Mouse (Mus musculus): ENCODE results near the gene Atf7ip. TPM values are rescaled to one million over a fixed set of nuclear protein-coding genes. Genes with fewer than 3 reads are reported as not detected.

Atf7ip gene
- polyA plus RNA-seq, 1 experiment from 2014 or later = 14.6 TPM

DNA sequence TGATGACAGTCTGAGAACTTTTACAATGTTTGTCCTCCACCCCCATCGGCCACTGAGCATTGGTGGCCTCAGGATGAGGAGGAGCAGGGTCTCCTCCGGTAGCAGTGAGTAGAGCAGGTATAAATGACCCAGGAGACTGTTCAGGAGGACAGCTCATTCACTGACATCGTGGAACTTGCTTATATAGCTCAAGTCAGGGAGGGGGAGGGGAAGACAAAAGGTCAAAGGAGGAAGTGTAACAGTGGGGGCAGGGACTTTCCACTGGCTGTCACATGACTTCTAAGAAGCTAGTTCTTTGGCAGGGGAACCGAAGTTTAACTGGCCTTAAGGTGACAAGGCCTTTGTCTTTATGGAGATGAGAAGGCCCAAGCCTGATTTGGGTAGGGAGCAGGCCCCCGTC is 8.2 kb upstream of the Atf7ip start:
- no peak overlapping the region for H3K4me2 ChIP-seq
- H3K36me3 ChIP-seq (replicated peaks) = no peaks in the 10 kb centered on the region
- H3K27ac ChIP-seq (replicated peaks) = no peak overlapping the region
- 46% methylated on average over 5 of the region's 5 CpGs for WGBS (ENCODE audit: insufficient replicate concordance)
- no peak overlapping the region for H3K4me3 ChIP-seq (replicated peaks)
- H3K9ac ChIP-seq = no peak overlapping the region
- H3K27me3 ChIP-seq = no peaks in the 10 kb centered on the region
- H3K9me3 ChIP-seq (replicated peaks) = no peaks in the 10 kb centered on the region
- 0 out of 2 replicates have a peak, but pooled peaks cover 8% of the 10 kb centered on the region for H3K4me1 ChIP-seq (replicated peaks)
- no peak for ATAC-seq (ENCODE audit: insufficient read depth)

DNA sequence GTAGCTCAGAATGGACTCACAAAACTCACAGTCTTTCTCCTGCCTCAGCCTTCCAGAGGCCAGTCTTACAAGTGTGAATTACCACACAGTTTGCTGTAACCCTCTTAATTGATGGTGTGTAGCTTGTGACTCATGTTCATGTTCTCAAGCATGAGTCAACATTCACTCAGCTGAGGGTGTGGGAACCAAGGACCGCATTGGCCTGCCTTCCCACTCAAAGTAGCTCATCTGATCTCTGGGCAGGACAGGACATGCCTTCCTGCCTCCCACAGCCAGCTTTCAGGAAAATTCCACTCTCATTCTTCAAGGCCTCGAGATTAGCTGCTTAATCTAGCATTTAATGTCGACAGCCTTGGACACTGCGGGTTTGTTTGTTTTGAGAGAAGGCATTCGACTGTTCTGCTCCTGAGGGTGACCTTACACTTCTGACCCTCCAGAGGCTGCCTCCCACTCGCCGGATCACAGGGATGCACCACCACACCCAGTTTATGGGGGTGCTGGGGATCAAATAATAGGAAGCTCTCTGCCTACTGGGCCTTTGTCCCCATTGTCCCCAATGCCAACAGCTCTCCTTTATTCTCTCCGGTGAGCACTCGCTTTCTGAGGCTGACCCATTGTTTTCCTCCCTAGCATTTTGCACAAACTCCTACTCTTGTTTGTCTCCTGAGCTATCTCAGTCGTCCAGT is 6.5 kb upstream of the Atf7ip start:
- H3K4me3 ChIP-seq (replicated peaks) = no peak overlapping the region
- H3K36me3 ChIP-seq (replicated peaks) = no peaks in the 10 kb centered on the region
- 70% methylated on average over 10 of the region's 10 CpGs for WGBS (ENCODE audit: insufficient replicate concordance)
- H3K27ac ChIP-seq (replicated peaks) = no peak overlapping the region
- no peak overlapping the region for H3K4me2 ChIP-seq
- no peaks in the 10 kb centered on the region for H3K27me3 ChIP-seq
- ATAC-seq (ENCODE audit: insufficient read depth) = no peak
- 0 out of 2 replicates have a peak, but pooled peaks cover 8% of the 10 kb centered on the region for H3K4me1 ChIP-seq (replicated peaks)
- H3K9me3 ChIP-seq (replicated peaks) = no peaks in the 10 kb centered on the region
- no peak overlapping the region for H3K9ac ChIP-seq

DNA sequence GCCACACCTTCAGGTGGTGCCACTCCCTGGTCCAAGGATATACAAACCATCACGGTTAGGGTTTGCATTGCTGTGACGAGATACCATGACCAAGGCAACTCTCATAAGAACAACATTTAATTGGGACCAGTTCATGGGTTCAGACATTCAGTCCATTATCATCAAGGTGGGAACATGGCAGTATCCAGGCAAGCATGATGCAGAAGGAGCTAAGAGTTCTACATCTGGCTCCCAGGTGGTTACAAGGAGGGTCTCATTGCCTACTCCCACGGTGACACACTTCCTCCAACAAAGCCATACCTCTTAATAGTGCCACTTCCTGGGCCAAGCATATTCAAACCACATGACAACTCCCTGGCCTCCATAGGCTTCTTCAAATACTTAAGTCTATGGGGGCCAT is 2.7 kb downstream of the Atf7ip start:
- Histone ChIP-seq H3K9me3 (replicated peaks) (no peaks in the 10 kb centered on the region), H3K27me3 (no peaks in the 10 kb centered on the region), H3K4me3 (replicated peaks) (no peak overlapping the region), H3K36me3 (replicated peaks) (no peaks in the 10 kb centered on the region), H3K27ac (replicated peaks) (no peak overlapping the region), H3K4me1 (replicated peaks) (0 out of 2 replicates have a peak, but pooled peaks cover 2% of the 10 kb centered on the region), H3K4me2 (no peak overlapping the region), H3K9ac (no peak overlapping the region)
- WGBS (ENCODE audit: insufficient replicate concordance) = 73% methylated on average over 3 of the region's 3 CpGs
- no peak for ATAC-seq (ENCODE audit: insufficient read depth)

DNA sequence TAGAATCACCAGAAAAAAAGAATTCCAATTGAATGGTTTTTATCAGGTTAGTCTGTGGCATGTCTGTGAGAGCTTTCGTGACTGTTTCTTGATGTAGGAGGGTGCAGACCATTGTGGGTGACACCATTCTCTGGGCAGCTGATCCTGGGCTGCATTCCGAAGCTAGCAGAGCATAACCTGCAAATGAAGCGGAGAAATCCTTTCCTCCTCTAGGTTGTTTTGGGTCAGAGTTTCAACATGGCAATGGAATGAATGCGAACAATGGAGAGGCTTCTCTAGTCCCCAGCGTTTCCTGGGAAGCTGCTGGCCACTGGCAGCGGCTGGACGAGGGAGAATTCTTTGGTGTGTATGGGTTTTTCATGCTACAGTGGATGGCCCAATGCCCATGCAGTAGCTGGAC is 5.0 kb downstream of the Atf7ip start:
- Histone ChIP-seq H3K9me3 (replicated peaks) (peaks cover 4% of the 10 kb centered on the region), H3K4me1 (replicated peaks) (0 out of 2 replicates have a peak, but pooled peaks cover 2% of the 10 kb centered on the region), H3K4me3 (replicated peaks) (no peak overlapping the region), H3K27ac (replicated peaks) (no peak overlapping the region), H3K27me3 (no peaks in the 10 kb centered on the region), H3K9ac (no peak overlapping the region), H3K4me2 (no peak overlapping the region), H3K36me3 (replicated peaks) (no peaks in the 10 kb centered on the region)
- ATAC-seq (ENCODE audit: insufficient read depth) = no peak
- WGBS (ENCODE audit: insufficient replicate concordance) = 69% methylated on average over 7 of the region's 7 CpGs

DNA sequence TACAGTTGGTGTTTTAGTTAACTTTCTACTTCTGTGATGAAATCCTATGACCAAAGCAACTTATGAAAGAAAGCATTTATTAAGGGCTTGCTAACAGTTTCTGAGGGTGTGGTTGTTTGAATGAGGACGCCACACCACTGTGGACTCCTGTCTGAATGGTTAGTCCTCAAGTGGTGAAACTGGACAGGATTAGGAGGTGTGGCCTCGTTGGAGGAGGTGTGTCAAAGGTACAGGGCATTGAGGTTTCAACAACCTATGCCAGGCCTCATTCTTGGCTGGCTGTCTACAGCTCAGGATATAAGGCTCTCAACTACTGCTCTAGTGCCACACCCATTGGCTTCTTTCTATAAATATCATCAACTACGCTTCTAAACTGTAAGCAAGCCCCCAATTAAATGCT is 6.4 kb downstream of the Atf7ip start:
- Histone ChIP-seq H3K27ac (replicated peaks) (no peak overlapping the region), H3K4me3 (replicated peaks) (no peak overlapping the region), H3K4me1 (replicated peaks) (peaks cover 16% of the 10 kb centered on the region), H3K9ac (no peak overlapping the region), H3K36me3 (replicated peaks) (no peaks in the 10 kb centered on the region), H3K4me2 (no peak overlapping the region), H3K27me3 (no peaks in the 10 kb centered on the region), H3K9me3 (replicated peaks) (peaks cover 4% of the 10 kb centered on the region)
- ATAC-seq (ENCODE audit: insufficient read depth) = no peak
- WGBS (ENCODE audit: insufficient replicate concordance) = 67% methylated on average over 3 of the region's 3 CpGs

DNA sequence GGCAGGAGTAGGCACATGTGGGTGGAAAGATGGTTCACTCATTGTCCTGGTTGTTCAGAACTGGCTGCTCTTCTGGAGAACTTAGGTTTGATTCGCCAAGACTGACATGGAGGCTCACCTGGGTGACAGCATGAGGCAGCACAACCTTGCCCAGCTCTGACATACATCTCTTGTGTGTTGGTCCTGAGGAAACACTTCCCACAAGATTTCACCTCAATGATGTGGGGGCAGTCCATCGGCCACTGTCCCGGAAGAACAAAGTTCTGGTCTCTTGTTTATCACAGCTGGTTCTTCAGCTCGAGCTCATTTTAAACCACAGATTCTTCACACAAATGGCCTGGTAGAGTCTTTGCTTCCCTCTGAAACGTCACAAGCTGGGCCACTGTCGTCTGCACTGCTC is 10.7 kb downstream of the Atf7ip start:
- peaks cover 32% of the 10 kb centered on the region for H3K4me1 ChIP-seq (replicated peaks)
- WGBS (ENCODE audit: insufficient replicate concordance) = 69% methylated on average over 6 of the region's 6 CpGs
- peak overlapping the region; percentile 100; the same call in 1 of the 2 replicates for H3K27ac ChIP-seq (replicated peaks)
- no peak overlapping the region for H3K4me2 ChIP-seq
- H3K36me3 ChIP-seq (replicated peaks) = no peaks in the 10 kb centered on the region
- no peak for ATAC-seq (ENCODE audit: insufficient read depth)
- no peak overlapping the region for H3K4me3 ChIP-seq (replicated peaks)
- H3K9ac ChIP-seq = no peak overlapping the region
- no peaks in the 10 kb centered on the region for H3K27me3 ChIP-seq
- H3K9me3 ChIP-seq (replicated peaks) = peaks cover 4% of the 10 kb centered on the region

DNA sequence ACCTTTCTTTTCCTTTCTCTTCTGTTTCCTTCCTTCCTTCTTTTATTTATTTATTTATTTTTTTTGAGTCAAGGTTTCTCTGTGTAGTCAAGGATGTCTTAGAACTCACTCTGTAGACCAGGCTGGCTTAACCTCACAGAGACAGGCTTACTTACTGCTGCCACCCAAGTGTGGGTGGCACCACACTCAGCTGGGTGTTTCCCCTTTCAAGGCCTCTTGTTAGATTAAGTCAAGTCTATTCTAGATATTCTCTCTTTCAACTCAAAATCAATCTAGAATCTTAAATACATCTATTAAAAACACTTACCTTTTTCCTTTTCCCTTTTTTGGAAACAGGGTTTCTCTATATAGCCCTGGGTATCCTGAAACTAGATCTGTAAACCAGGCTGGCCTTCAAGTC is 11.3 kb downstream of the Atf7ip start:
- H3K9ac ChIP-seq = no peak overlapping the region
- H3K9me3 ChIP-seq (replicated peaks) = peaks cover 4% of the 10 kb centered on the region
- no peak overlapping the region for H3K4me3 ChIP-seq (replicated peaks)
- peaks cover 1% of the 10 kb centered on the region; the same call in 1 of the 2 replicates for H3K36me3 ChIP-seq (replicated peaks)
- H3K27ac ChIP-seq (replicated peaks) = peak overlapping the region; percentile 100
- H3K4me2 ChIP-seq = 0 out of 2 replicates have a peak overlapping the region, but pooled peaks have one; percentile 14
- ATAC-seq (ENCODE audit: insufficient read depth) = no peak
- H3K4me1 ChIP-seq (replicated peaks) = peaks cover 36% of the 10 kb centered on the region
- no peaks in the 10 kb centered on the region for H3K27me3 ChIP-seq

DNA sequence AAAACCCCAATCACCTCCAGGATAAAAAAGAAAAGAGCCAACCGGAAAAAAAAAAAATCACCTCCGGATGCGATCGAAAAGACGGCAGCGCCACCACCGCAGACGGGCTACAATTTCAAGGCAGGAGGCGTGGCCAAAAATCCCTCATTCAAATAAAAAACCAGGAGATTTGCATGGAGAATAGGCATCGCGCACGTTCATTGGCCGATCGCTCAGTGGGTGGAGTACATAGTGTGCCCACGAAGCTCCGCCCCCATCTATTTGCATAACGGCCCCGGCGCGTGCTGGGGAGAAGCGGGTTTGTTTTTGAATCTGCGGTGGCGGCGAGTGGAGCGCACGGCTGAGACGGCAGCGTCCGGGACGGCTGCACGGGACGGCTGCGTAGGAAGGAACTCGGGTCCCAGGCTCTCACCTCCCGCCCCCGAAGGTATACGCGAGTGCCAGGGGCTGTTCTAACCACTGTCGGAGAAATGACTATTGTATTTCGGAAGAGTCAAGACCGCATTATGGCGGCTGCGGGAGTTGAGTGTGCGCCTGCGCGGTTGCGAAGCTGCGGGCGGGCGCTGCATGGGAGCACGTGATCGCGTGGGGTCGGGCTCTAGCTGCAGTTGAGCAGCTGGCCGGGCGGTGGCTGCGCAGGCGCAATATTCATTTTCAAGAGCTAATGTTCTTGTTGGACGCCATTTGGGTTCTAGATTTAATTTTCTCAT is 12.7 kb downstream of the Atf7ip start:
- H3K9ac ChIP-seq = peak overlapping the region; percentile 73
- H3K27me3 ChIP-seq = no peaks in the 10 kb centered on the region
- H3K4me2 ChIP-seq = peak overlapping the region; percentile 71
- ATAC-seq (ENCODE audit: insufficient read depth) = peak; percentile 94
- under 1% methylated on average over 59 of the region's 59 CpGs for WGBS (ENCODE audit: insufficient replicate concordance)
- H3K36me3 ChIP-seq (replicated peaks) = peaks cover 14% of the 10 kb centered on the region
- H3K4me3 ChIP-seq (replicated peaks) = peak overlapping the region; percentile 82
- peak overlapping the region; percentile 100 for H3K27ac ChIP-seq (replicated peaks)
- peaks cover 4% of the 10 kb centered on the region for H3K9me3 ChIP-seq (replicated peaks)
- peaks cover 45% of the 10 kb centered on the region for H3K4me1 ChIP-seq (replicated peaks)

DNA sequence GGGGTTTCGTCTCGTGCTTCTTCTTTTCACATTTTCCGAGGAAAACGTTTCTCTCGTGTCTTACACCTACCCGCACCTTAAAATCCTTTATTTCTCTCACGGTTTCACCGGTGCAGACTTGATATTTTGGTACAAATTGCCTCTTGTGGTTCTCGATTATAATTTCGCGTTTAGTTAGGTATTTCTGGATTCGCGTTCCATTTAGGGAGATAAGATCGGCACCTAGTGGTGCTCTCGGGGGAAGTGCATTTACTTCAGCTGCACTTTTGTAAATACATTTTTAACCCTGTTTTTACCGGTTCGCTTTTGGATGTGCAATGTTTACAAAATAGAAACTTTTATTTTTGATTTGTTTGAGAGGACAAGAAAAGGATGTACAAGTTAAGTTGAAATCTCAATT is 13.3 kb downstream of the Atf7ip start:
- peaks cover 16% of the 10 kb centered on the region for H3K36me3 ChIP-seq (replicated peaks)
- peak overlapping the region; percentile 100 for H3K27ac ChIP-seq (replicated peaks)
- ATAC-seq (ENCODE audit: insufficient read depth) = no peak; the same call in 1 of the 2 replicates
- H3K27me3 ChIP-seq = no peaks in the 10 kb centered on the region
- WGBS (ENCODE audit: insufficient replicate concordance) = 1% methylated on average over 17 of the region's 17 CpGs
- H3K9ac ChIP-seq = peak overlapping the region; percentile 73
- H3K4me1 ChIP-seq (replicated peaks) = peaks cover 45% of the 10 kb centered on the region
- peak overlapping the region; percentile 82 for H3K4me3 ChIP-seq (replicated peaks)
- H3K4me2 ChIP-seq = peak overlapping the region; percentile 71
- no peaks in the 10 kb centered on the region for H3K9me3 ChIP-seq (replicated peaks)

DNA sequence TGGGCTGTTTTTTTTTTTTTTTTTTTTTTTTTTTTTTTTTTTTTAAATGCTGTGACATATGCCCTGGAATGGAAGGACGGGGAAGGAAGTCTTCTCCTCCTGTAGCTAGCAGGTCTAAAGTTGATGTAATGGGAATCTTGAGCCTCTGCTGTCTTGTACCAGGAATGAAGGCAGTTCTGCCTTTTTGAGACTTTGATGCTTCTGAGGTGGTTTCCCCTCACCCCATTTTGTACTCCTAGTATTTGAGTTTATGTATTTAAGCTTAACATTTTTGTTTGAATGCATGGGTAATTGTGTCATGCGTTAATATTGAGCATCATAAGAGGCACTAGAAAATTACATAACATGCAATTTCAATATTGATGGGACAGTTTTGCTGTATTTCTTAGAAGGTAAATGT is 14.4 kb downstream of the Atf7ip start:
- Histone ChIP-seq H3K9me3 (replicated peaks) (no peaks in the 10 kb centered on the region), H3K4me2 (peak overlapping the region; percentile 65), H3K4me3 (replicated peaks) (peak overlapping the region; percentile 49), H3K36me3 (replicated peaks) (peaks cover 26% of the 10 kb centered on the region), H3K4me1 (replicated peaks) (peaks cover 53% of the 10 kb centered on the region), H3K27me3 (no peaks in the 10 kb centered on the region), H3K27ac (replicated peaks) (no peak overlapping the region), H3K9ac (peak overlapping the region; percentile 48; the same call in 1 of the 2 replicates)
- no peak for ATAC-seq (ENCODE audit: insufficient read depth)
- 51% methylated on average over 2 of the region's 2 CpGs for WGBS (ENCODE audit: insufficient replicate concordance)

DNA sequence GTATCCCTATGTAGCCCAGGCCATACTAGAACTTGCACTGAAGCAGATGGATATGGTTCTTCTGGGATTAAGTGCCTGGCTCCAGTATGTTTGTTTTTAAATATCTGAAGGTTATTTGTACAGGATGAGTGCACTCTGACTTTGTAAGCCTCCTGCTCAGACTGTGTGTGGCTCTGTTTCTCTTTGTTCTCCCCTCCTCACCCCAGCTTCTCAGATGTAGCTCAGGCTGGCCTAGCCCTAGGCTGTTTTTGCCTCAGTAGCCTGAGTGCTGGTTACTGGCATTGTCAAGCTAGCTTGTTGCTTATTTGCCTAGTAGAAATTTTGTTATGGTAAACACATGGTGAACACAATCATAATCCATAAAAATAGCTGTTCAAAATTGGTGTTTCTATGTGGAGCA is 15.7 kb downstream of the Atf7ip start:
- Histone ChIP-seq H3K4me3 (replicated peaks) (no peak overlapping the region), H3K36me3 (replicated peaks) (peaks cover 32% of the 10 kb centered on the region), H3K4me1 (replicated peaks) (peaks cover 46% of the 10 kb centered on the region), H3K27ac (replicated peaks) (peak overlapping the region; percentile 39; the same call in 1 of the 2 replicates), H3K9me3 (replicated peaks) (no peaks in the 10 kb centered on the region), H3K9ac (no peak overlapping the region), H3K4me2 (peak overlapping the region; percentile 65; the same call in 1 of the 2 replicates), H3K27me3 (no peaks in the 10 kb centered on the region)
- no peak for ATAC-seq (ENCODE audit: insufficient read depth)
